Mouse (Mus musculus): ENCODE data around the gene Lrrc29.
A peak's percentile ranks its signal among the peaks of the same experiment; 100 is the strongest.

Gene Lrrc29

DNA sequence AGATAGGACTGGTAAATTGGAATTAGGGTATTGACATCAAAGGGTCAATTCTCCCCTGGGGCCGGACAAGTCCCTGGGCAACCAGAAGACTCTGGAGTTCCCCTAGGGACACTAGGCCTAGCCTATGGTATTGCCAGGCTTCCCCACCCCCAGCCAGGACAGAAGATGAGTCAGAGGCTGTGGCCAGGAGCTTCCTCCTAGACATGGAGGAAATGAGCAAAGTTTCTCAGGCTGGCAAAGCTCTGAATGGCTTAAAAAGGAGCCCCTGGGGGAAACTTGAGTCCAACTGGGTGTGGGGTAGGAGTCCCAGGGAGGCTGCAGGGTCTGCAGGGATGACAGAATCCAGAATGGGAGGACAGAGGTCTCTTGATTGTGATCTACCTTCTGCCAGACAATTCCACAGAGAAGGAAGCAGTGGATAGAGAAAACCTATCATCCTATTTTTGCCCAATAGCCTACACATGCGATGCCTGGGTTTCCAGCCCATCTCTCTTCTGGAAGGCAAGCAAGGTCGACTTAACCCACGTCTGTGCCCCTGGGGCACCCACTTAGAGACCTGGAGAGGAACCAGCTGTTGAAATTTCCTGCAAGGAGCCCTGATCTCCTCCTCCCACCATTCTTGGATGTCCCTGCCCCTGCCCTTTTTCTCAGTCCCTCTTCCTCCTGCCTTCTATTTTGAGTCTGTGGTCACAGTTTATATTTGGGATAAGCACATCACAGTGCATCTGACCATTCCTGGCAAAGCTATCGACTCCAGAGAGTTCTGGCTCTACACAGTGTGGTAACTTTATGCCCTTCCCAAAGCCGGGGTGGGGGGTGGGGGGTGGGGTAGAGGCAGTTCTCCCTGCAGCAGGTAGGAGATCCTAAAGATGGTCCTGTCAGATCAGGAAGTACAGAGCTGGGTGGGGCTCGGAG, 19.2 kb upstream of the Lrrc29 start:
- DNase-seq (ENCODE audit: low read depth in 1 of 2, low spot score in 2 of 2), result peak; percentile 55 to 60

DNA sequence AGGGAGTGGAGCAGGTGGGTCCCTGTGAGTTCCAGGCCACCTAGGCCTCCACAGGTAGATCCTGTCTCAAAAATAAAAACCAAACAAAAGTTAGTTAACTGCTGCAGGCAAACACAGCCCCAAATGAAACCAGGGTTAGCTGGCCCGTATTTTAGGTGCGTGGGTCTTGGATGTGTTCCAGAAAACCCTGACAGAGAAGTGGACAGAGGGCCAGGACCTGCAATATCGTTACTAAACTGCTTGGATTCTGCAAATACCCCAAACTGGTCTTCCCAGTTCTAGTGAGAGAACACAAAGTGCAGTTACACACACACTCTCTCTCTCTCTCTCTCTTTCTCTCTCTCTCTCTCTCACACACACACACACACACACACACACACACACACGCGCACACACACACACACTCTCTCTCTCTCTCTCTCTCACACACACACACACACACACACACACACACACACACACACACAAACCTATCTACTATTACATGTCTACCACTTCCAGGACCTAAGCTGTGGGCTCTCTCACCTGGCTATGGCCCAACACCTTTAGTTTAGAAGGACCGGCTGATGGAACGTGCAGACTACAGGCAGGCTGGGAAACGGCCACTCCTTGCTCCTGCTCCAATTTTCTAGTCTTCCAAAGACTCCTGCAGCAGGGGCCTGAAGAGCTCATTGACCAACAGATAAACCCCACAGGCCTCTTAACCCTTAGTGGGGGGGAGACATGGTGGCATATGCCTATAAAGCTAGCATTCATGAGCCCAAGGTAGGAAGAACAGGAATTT, 17.9 kb upstream of the Lrrc29 start:
- no peak for DNase-seq (ENCODE audit: low read depth in 1 of 2, low spot score in 2 of 2)

- no peak for DNase-seq (ENCODE audit: low read depth in 1 of 2, low spot score in 2 of 2)
Measured at GRCm38 (mm10) chr8:105342768-105343167, 16.7 kb upstream of the Lrrc29 start.

DNA sequence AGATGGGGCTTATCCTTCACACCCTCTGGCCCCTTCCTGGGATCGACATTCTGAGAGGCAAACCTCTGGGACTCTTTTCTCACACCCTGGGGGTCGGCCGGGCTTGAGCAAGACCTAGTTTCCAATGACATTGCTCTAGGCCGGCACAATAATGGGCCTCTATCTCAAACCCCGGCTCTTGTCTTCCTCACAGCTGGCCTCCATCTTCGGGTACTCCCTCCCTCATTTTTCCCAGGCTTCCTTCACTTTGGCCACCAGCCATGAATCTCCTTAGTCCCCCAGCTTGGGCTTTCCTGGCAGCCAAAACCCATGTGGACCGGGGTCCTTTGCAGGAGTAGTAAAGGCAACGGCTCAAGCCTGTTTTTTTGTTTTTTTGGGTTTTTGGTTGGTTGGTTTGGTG, 15.3 kb upstream of the Lrrc29 start:
- no peak for DNase-seq (ENCODE audit: low read depth in 1 of 2, low spot score in 2 of 2)

DNA sequence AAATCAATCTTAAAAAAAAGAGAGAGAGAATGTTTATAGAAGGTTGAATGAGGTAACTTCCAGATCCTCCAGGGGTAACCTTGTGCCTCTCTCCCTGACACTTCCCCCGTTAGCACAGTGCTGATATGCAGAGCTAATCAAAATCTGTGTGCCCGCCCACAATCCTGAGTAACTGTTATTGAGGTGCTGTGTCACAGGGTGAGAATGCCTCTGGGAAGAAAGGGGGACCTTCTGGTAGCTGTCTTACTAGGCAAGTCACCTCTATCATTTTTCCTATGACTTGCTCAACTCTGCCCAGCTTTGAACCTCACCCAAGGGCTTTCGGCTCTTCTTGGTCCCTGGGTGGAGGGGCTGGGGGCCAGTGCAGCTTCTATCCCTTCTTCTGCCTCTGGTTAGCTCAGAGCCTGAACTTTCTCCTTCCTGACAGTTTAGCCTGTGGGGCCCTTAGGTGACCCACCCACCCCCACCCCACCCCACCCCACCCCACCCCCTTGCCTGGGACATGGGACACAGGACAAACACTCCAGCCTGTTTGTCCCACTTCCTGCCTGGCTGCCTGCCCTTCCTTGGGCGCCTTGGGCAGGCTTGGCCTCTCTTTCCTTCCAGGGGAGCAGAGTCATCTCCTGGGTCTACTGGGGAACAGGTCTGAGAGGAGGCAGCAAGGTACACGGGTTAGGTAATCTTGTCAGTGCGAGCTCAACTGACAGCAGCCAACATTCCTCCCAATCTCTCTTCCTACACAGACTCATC, 14.0 kb upstream of the Lrrc29 start:
- no peak for DNase-seq (ENCODE audit: low read depth in 1 of 2, low spot score in 2 of 2)

GRCm38 (mm10) chr8:105338992-105339391, 12.9 kb upstream of the Lrrc29 start:
- DNase-seq (ENCODE audit: low read depth in 1 of 2, low spot score in 2 of 2), result no peak

DNA sequence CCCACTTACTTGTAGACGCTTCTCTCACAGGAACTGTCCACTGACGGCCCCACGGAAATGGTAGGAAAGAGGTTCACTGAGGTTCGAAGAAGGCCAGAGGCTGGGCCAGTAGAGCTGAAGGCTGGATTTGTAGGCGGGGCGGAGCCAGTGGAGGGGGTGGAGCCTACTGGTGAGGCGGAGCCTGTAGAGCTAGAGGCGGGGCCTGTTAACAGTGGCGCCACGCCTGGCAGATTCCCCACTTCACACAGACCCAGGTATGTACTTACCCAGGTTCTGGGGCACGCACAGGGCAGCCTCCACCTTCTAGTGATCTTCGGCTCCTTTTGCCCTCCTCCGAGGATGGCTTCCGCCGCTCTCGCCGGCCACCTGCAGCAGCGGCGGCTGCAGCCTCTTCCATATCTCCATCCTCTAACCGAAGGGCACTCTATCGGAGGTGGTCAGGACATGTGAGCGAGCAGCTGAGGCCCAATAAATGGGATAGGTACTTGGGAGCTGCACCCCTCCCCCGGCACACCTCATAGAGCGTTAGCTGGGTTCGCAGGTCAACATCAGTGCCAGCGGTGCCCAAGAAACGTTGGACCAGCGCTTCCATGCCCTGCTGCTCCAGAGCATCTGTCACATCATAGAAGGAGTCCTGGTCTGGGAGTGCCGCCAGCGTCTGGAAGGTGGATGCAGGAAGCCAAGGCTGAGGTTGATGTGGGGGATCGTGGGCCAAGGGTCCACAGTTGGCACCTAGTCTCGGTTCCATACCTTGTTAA, 10.5 kb upstream of the Lrrc29 start:
- no peak for DNase-seq (ENCODE audit: low read depth in 1 of 2, low spot score in 2 of 2)

- DNase-seq (ENCODE audit: low read depth in 1 of 2, low spot score in 2 of 2), result no peak
Measured at GRCm38 (mm10) chr8:105332523-105332922, 6.4 kb upstream of the Lrrc29 start.

DNA sequence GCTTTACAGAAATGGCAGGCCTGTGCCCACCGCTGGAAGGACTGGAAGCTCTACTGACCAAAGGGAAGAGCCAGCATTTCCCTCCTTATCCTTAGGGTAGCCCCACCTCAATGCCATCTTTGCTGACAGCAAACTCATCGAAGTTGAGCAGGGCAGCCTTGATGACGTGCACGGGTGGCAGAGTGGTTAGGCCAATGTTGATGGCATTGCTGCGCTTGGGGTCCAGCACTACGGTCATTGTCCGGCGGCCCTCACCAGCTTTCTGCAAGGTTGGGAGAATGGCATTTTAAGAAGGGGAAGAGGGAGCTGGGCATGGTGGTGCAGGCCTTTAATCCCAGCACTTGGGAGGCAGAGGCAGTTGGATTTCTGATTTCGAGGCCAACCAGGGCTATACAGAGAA, 5.9 kb upstream of the Lrrc29 start:
- no peak for DNase-seq (ENCODE audit: low read depth in 1 of 2, low spot score in 2 of 2)

DNA sequence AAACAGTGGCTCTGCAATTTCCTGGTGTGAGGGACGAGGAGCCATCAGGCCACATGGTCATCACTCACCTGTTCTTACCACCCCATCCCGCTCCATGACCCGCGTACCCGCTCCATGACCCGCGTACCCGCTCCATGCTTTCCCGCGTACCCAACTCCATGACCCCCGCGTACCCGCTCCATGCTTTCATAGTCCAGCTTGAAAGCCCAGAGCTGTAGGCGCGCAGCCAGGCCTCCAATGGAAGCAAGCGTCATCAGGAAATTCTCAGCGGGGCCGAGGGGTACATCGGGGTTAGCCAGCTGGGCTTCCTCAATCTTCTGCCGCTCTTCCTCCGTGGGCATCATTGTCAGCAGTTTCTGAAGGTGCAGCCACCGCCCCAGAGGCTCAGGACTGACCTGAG, 5.4 kb upstream of the Lrrc29 start:
- DNase-seq (ENCODE audit: low read depth in 1 of 2, low spot score in 2 of 2), result no peak

- no peak for DNase-seq (ENCODE audit: low read depth in 1 of 2, low spot score in 2 of 2)
Measured at GRCm38 (mm10) chr8:105330325-105330724, 4.2 kb upstream of the Lrrc29 start.

DNA sequence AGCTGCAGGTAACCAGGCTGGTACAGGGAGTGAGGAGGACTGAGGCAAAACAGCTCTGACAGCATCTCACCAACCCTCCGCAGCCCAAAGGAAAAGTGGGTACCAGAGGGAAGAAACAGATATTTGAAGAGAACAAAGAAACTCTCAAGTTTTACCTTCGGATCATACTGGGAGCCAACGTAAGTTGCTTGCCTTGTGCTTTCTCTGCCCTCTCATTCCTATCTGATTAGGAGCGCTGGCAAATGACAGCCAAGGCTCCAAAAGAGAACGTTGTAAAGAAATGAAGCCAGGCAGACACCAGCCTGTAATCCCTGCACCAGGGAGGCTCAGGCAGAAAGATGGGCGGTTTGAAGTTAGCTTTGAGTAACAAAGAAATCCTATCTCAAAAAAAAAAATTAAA, 890 bp upstream of the Lrrc29 start:
- no peak for DNase-seq (ENCODE audit: low read depth in 1 of 2, low spot score in 2 of 2)

- DNase-seq (ENCODE audit: low read depth in 1 of 2, low spot score in 2 of 2), result no peak
Measured at GRCm38 (mm10) chr8:105325641-105326093, 411 bp downstream of the Lrrc29 start.

- DNase-seq (ENCODE audit: low read depth in 1 of 2, low spot score in 2 of 2), result no peak
Measured at GRCm38 (mm10) chr8:105323183-105323582, 2.9 kb downstream of the Lrrc29 start.

DNA sequence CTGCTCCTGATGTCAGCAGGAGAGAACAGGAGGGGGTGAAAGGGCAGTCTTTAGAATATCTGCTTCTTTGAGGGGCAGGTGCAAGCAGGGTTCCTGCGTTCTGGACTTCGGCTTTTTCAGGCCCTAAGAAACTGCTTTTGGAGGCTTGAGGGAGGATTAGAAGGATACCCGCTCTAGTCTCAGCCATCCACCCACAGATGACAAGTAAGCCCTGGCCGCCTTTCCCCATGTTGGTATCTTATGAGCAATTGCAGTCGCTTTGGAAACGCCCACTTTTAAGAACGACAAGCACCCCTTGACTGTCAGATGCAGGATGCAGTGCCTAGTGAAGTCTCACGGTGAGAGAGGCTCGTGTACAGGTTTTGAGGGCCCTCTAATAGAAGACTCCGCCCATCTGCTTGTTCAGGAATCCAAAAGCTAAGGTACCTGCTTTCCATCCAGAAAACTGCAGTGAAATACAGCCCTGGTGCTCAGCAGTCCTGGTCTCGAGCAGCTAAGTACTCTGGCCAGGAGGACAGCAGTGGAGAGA, 7.4 kb downstream of the Lrrc29 start:
- no peak for DNase-seq (ENCODE audit: low read depth in 1 of 2, low spot score in 2 of 2)

DNA sequence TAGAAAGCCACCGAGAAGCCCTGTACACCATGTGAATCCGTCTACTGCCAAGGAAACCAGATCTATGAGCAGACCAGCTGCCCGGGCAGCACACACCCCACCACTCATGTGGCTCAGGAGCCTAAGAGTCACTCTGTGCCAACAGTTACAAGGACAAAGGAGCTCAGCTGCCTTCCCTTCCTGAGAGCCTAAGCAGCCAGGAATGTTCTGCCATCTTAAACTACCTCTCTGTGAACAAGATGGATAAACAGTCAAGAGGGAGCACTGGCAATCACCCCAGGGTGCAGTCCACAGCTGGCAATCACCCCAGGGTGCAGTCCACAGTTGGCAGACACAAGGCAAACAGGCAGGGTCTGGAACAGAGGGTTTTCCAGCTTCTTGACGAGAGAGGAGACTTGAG, 8.1 kb downstream of the Lrrc29 start:
- DNase-seq (ENCODE audit: low read depth in 1 of 2, low spot score in 2 of 2), result no peak

DNA sequence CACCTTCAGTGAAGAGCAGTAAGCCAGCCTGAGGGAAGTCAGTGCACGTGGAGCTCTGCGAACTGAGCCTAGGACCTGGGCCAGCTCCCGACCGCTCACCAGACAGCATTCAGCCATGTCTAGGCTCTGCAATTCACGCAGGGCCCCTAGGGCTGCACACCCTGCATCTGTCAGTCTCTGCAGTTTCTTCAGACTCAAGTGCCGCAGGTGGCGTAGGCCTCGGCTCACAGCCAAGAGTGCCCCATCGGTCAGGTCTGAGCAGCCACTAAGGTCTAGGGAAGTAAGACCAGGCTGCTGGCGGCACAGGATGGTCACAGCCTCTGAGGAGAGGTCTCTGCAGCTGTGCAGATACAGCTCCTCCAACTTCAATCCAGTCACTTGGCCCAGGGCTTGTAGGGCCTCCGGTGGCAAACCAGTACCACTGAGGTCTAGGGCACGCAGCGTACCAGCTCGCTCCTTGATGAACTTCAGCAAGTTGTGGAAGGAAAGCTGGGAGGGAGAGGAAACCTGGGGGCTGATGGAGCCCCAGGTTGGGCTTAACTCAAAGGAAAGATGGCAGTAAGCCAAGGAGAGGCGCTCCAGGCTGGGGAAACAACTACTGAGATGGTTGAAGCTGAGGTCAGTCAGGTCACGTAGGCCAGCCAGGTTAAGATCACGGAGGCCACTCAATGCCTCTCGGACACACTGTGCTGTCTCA, 10.9 kb downstream of the Lrrc29 start:
- no peak for DNase-seq (ENCODE audit: low read depth in 1 of 2, low spot score in 2 of 2)

- no peak for DNase-seq (ENCODE audit: low read depth in 1 of 2, low spot score in 2 of 2)
Measured at GRCm38 (mm10) chr8:105313622-105314402, 12.3 kb downstream of the Lrrc29 start.

DNA sequence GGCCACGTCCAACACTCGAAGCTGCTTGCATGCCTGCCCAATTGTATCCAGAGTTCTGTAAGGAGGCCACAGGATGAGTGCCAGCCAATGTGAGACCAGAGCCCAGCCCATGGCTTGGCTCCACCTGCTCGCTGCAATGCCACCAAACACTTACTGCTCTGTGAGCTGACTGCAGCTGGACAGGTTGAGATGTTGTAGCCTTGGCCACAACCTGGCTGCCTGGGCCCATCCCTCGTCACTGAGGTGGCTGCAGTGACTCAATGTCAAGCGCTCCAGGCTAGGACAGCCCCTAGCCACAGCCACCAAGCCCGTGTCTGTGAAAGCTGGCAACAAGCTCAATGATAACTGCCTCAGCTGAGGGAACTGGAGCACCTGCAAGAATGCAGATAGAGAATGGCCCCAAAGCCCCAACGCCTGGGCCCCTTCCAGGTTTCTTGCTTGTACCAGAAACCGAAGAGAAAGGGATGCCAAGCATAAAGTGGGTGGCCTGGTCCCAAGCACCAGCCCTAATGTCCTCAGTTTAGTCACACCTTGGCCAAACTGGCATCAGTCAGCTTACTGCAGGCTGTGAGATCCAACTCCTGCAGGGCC, 13.1 kb downstream of the Lrrc29 start:
- DNase-seq (ENCODE audit: low read depth in 1 of 2, low spot score in 2 of 2), result no peak
